Mouse (Mus musculus): ENCODE measurements at regions not wholly inside any gene's neighbourhood (a gene's known extent, or its start where the extent isn't known, plus 50 kb on each side); places are given as distances from the start of the nearest gene placed in this dataset.

DNA sequence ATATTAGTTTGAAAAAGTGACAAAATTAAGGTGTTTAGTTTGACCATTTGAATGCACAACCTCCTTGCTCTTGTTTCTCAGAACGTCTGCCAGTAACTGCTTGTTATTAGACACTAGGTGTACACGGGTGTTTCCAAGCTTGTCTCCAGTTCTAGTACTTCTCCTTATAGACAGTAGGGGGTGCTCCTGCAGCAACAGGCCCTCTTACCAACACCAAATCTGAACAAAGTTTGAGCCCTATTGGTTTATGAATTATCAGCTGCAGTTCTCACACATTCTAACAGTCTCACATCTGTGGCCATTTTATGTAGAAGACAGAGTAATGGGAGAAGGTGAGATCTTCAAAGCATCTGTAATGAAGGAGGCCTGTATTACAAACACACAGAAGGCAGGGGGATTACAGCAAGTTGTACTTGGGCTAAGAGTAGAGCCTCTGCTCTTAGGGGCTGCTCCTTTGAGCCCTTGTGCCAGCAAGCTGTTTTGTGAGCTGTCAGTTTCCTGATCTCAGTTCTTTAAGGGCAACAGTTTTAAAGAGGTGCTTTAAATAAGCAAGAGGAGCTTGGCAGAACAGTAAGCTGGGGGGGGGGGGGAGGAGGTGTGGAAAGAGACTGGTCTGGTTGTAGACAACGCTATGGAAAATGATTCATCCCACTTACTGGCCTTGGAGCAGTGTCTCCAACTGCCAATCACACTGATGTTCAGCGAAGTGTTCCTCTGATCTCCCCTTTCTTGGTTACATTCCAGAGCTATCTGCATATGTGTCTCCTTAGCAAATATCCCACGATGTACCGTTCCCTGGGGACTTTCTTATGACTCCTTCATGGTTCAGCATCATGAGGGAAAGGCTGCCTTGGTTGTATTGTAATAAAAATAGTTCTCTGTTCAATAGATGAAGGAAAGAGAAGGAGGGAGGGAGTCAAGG lies 71.3 kb upstream of the Cep162 start:
- DNase-seq = no peak

- DNase-seq = no peak
Observed at GRCm38 (mm10) chr9:87323690-87324089, 68.4 kb upstream of the Cep162 start.

GRCm38 (mm10) chr9:87320758-87321157 lies 65.4 kb upstream of the Cep162 start:
- DNase-seq = no peak

- no peak for DNase-seq
Observed at GRCm38 (mm10) chr9:87318767-87319166, 63.4 kb upstream of the Cep162 start.

- no peak for DNase-seq
Observed at GRCm38 (mm10) chr9:87310150-87310549, 54.8 kb upstream of the Cep162 start.
